ENCODE assay signal across 21 mouse cellular contexts in the genomic region with DNA sequence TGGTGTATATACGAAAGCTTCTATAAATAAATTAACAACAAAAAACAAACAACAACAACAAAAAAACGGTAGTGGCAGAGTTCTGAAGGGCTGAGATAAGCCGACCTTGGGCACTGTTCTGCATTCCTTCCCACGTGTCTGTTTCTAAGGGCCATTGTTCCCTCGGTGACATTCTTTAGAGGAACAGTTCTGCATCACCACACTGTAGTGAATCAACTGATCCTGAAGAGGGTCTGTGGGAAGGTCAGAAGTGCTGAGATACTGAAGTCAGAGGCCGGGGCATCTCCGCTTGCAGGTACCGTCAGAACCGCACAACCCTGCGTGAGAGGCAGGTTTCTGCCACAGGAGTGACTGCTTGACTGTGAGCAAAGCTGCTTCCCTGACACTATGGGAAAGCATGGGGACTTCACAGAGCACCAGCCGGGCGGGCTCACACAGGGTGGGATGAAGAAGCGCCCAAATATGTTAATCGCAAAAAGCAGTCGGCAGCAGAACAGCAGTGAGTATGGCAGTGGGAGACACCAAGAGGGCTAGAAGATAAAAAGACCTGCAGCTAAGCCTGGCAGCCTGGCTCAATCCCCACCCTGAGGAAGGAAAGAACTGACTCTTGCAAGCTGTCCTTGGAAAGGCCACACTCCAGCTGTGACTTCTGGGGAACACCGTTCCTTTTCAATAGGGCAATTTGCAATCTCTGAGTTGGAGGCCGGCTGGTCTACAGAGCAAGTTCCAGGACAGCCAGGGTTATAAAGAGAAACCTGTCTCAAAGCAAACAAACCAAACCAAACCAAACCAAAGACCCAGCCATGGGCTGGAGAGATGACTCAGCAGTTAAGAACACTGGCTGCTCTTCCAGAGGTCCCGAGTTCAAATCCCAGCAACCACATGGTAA. TPM values are rescaled to one million over a fixed set of nuclear protein-coding genes. Genes with fewer than 3 reads are reported as not detected.
DNase-seq lines count a peak whose midpoint lies in the region; ATAC-seq and TF ChIP-seq lines count a peak whose summit lies in the region.
"Had no signal": no experiment of that assay in that cellular context is flagged by ENCODE, and none has a peak within 500 bp of the region (broad histone marks: within the 10 kb centered on the region; RNA-seq: fewer than 3 reads in every experiment).

No protein-coding gene starts in this region.

- 40% methylated on average over 18 of the region's 18 CpGs for WGBS in heart, embryonic 13.5 days
- WGBS in lung, postnatal 0 days, result 49% methylated on average over 18 of the region's 18 CpGs

- H3K27ac ChIP-seq in heart, embryonic 13.5 days (replicated peaks), result peak overlapping the region; percentile 39; the same call in 1 of the 2 replicates
- no peak overlapping the region for H3K27ac ChIP-seq in lung, postnatal 0 days (ENCODE audit: low read length)
- H3K27ac ChIP-seq: hindbrain, postnatal 0 days; layer of hippocampus, adult 2 months; limb, embryonic 10.5 days; midbrain, embryonic 13.5 days had no signal

- ATAC-seq in heart, embryonic 13.5 days (ENCODE audit: extremely low read depth, insufficient number of reproducible peaks, low FRiP score, low TSS enrichment), result no peak
- ATAC-seq in lung, postnatal 0 days, result 0 out of 2 replicates have a peak, but pooled peaks have one; percentile 28
- ATAC-seq: hindbrain, postnatal 0 days; midbrain, embryonic 13.5 days had no signal

- DNase-seq in adrenal gland, adult (ENCODE audit: inconsistent age in 2 of 2, low spot score in 1 of 2), result peak; percentile 57 to 81
- DNase-seq in adrenal gland, postnatal 4 days (ENCODE audit: low spot score in 2 of 2), result no peak
- DNase-seq in heart, postnatal 36 days, result no peak
- DNase-seq in lung, postnatal 0 days (ENCODE audit: low spot score), result no peak
- no peak for DNase-seq in lung, postnatal 10 days
- peak; percentile 92 for DNase-seq in R1 (ENCODE audit: low read depth, low spot score)
- no peak for DNase-seq in frontal cortex, adult 2 months (ENCODE audit: extremely low spot score in 1 of 2, low spot score in 1 of 2)
- DNase-seq: cerebellum, adult 18-20 months; cerebellum, postnatal 14 days; kidney, adult 2 months; kidney, postnatal 14 days; liver; lung, postnatal 14 days; thymus, postnatal 36 days had no signal

- H3K4me1 ChIP-seq in heart, embryonic 13.5 days, result peaks cover 17% of the 10 kb centered on the region
- no peaks in the 10 kb centered on the region for H3K4me1 ChIP-seq in lung, postnatal 0 days (ENCODE audit: insufficient read depth, low read depth, low read length)
- H3K4me1 ChIP-seq: limb, embryonic 10.5 days; midbrain, embryonic 13.5 days had no signal

- no peak overlapping the region for H3K9ac ChIP-seq in heart, embryonic 13.5 days
- no peak overlapping the region for H3K9ac ChIP-seq in lung, postnatal 0 days (replicated peaks; ENCODE audit: low read depth)
- H3K9ac ChIP-seq: heart, embryonic 12.5 days; midbrain, embryonic 13.5 days had no signal

- no peak overlapping the region for H3K4me2 ChIP-seq in heart, embryonic 13.5 days
- H3K4me2 ChIP-seq in lung, postnatal 0 days (replicated peaks; ENCODE audit: low read depth, low read length), result no peak overlapping the region
- H3K4me2 ChIP-seq: heart, embryonic 12.5 days; midbrain, embryonic 13.5 days had no signal

- no peak overlapping the region for H3K4me3 ChIP-seq in heart, embryonic 13.5 days
- H3K4me3 ChIP-seq in lung, postnatal 0 days (ENCODE audit: low read depth, low read length), result no peak overlapping the region
- H3K4me3 ChIP-seq: heart, embryonic 12.5 days; layer of hippocampus, adult 2 months; limb, embryonic 10.5 days; midbrain, embryonic 13.5 days had no signal

- no peak for TF ChIP-seq EP300 in lung, postnatal 0 days (IDR thresholded peaks at IDR 0.05)

- intact Hi-C loops in heart, postnatal 36 days (cut with DNase I), result no loop called here

- peaks cover 4% of the 10 kb centered on the region; the same call in 1 of the 2 replicates for H3K9me3 ChIP-seq in heart, embryonic 13.5 days
- no peaks in the 10 kb centered on the region for H3K9me3 ChIP-seq in lung, postnatal 0 days (ENCODE audit: low read length)
- H3K9me3 ChIP-seq: limb, embryonic 10.5 days had no signal

- no peaks in the 10 kb centered on the region for H3K27me3 ChIP-seq in heart, embryonic 13.5 days (replicated peaks)
- H3K27me3 ChIP-seq in lung, postnatal 0 days (replicated peaks; ENCODE audit: insufficient read depth, low read length), result no peaks in the 10 kb centered on the region
- H3K27me3 ChIP-seq: heart, embryonic 12.5 days; midbrain, embryonic 13.5 days; Patski had no signal

- H3K36me3 ChIP-seq in heart, embryonic 13.5 days, result no peaks in the 10 kb centered on the region
- H3K36me3 ChIP-seq in lung, postnatal 0 days (ENCODE audit: insufficient read depth, low read length), result no peaks in the 10 kb centered on the region
- H3K36me3 ChIP-seq: heart, embryonic 12.5 days; limb, embryonic 10.5 days; midbrain, embryonic 13.5 days had no signal

- TF ChIP-seq CTCF in lung, postnatal 0 days (IDR thresholded peaks at IDR 0.05), result no peak

RNA-seq across cellular contexts. Expression of a gene that starts 14.9 kb away (rescaled TPM):
- total RNA-seq in adrenal gland, postnatal 4 days (2021), result 10 to 100 TPM; 48.3 to 51.8 TPM
- 7.6 and 8.1 TPM in 2 replicates for polyA plus RNA-seq in heart, embryonic 13.5 days (2015; fragmentation: Nextera tagmentation; extraction: Ambion mirVana)
- 10 to 100 TPM; 10.3 to 12.3 TPM for total RNA-seq in heart, postnatal 36 days (2021)
- polyA plus RNA-seq in lung, postnatal 0 days (2015; fragmentation: Nextera tagmentation; extraction: Ambion mirVana), result 19.7 and 23.7 TPM in 2 replicates
- polyA plus RNA-seq in frontal cortex, adult 2 months (2012; rRNA removed), result 1.6 and 2.4 TPM in 2 replicates

RNA-seq across cellular contexts. Expression of a gene that starts 16.5 kb away (rescaled TPM):
- total RNA-seq in adrenal gland, postnatal 4 days (2021), result 1,000 to 10,000 TPM in 1 of 2 experiments, 100 to 1,000 TPM in 1; 992 to 1,042 TPM
- polyA plus RNA-seq in heart, embryonic 13.5 days (2015; fragmentation: Nextera tagmentation; extraction: Ambion mirVana), result 576 and 649 TPM in 2 replicates
- 100 to 1,000 TPM; 412 to 473 TPM for total RNA-seq in heart, postnatal 36 days (2021)
- polyA plus RNA-seq in lung, postnatal 0 days (2015; fragmentation: Nextera tagmentation; extraction: Ambion mirVana), result 273 and 289 TPM in 2 replicates
- polyA plus RNA-seq in frontal cortex, adult 2 months (2012; rRNA removed), result 740 and 785 TPM in 2 replicates

RNA-seq across cellular contexts. Expression of a gene that starts 53.2 kb away (rescaled TPM):
- 100 to 1,000 TPM; 116 to 122 TPM for total RNA-seq in adrenal gland, postnatal 4 days (2021)
- 74.2 and 79.3 TPM in 2 replicates for polyA plus RNA-seq in heart, embryonic 13.5 days (2015; fragmentation: Nextera tagmentation; extraction: Ambion mirVana)
- total RNA-seq in heart, postnatal 36 days (2021), result 100 to 1,000 TPM in 1 of 2 experiments, 10 to 100 TPM in 1; 97.1 to 104 TPM
- 63.7 and 72.0 TPM in 2 replicates for polyA plus RNA-seq in lung, postnatal 0 days (2015; fragmentation: Nextera tagmentation; extraction: Ambion mirVana)
- polyA plus RNA-seq in frontal cortex, adult 2 months (2012; rRNA removed), result 328 and 398 TPM in 2 replicates

Comparison
In these comparisons a context has a peak if more than half of its experiments do, and no peak if none do; other contexts are left out.
1. DNase-seq: peak in adrenal gland, adult (2 of 2) and R1 (single experiment); none in adrenal gland, postnatal 4 days (0 of 2), heart, postnatal 36 days (0 of 2), lung, postnatal 0 days (single experiment), lung, postnatal 10 days (single experiment) and frontal cortex, adult 2 months (0 of 2).